Mouse (Mus musculus) embryonic facial prominence, embryonic 12.5 days (tissue): Measurements from ENCODE around the gene Trpc4. TPM values are rescaled to one million over a fixed set of nuclear protein-coding genes. Genes with fewer than 3 reads are reported as not detected.
A peak's percentile ranks its signal among the peaks of the same experiment; 100 is the strongest.

Experiments used
- ATAC-seq: fragments of 200-750 bp; cut with Nextera tagmentation; 2 replicates; pipeline ENCODE4 v1.8.0; 2017; ENCODE audit not compliant: insufficient number of reproducible peaks, insufficient read depth, low FRiP score, low TSS enrichment
- H3K27ac ChIP-seq: fragments of 300-500 bp; sonication (generic); 2 replicates; pipeline ENCODE4 v1.5.1; 2016; ENCODE audit warnings: mild to moderate bottlenecking
- H3K27me3 ChIP-seq: fragments of 300-500 bp; sonication (generic); 2 replicates; pipeline ENCODE4 v1.6.1; 2016; ENCODE audit warnings: mild to moderate bottlenecking, moderate library complexity
- H3K36me3 ChIP-seq: fragments of 300-500 bp; sonication (generic); 2 replicates; pipeline ENCODE4 v1.6.1; 2016; ENCODE audit warnings: mild to moderate bottlenecking
- H3K4me1 ChIP-seq: fragments of 300-500 bp; sonication (generic); 2 replicates; pipeline ENCODE4 v1.6.1; 2016
- H3K4me2 ChIP-seq: fragments of 300-500 bp; sonication (generic); replicated peaks from 2 replicates; pipeline ENCODE4 v1.6.1; 2016; ENCODE audit warnings: mild to moderate bottlenecking, moderate library complexity
- H3K4me3 ChIP-seq: fragments of 300-500 bp; sonication (generic); 2 replicates; pipeline ENCODE4 v1.5.1; 2016; ENCODE audit warnings: mild to moderate bottlenecking
- H3K9ac ChIP-seq: fragments of 300-500 bp; sonication (generic); 2 replicates; pipeline ENCODE4 v1.6.1; 2016; ENCODE audit warnings: mild to moderate bottlenecking, moderate library complexity
- H3K9me3 ChIP-seq: fragments of 300-500 bp; sonication (generic); 2 replicates; pipeline ENCODE4 v1.6.1; 2016; ENCODE audit warnings: mild to moderate bottlenecking, moderate library complexity
- WGBS: fragments of 180-500 bp; shearing (Covaris S2); methylation state at CpG from one replicate; pipeline ENCODE4 v1.1.7; 2016; 5-methylcytosine and 5-hydroxymethylcytosine counted together
- polyA plus RNA-seq: library from polyadenylated mRNA; unstranded; fragments of >200 nt; fragmentation: Nextera tagmentation; extraction: Ambion mirVana; gene quantifications from 2 replicates; pipeline ENCODE4 v1.2.1, GENCODE M21; 2016

The Trpc4 gene
- polyA plus RNA-seq: 2.4 and 3.1 TPM in 2 replicates

DNA sequence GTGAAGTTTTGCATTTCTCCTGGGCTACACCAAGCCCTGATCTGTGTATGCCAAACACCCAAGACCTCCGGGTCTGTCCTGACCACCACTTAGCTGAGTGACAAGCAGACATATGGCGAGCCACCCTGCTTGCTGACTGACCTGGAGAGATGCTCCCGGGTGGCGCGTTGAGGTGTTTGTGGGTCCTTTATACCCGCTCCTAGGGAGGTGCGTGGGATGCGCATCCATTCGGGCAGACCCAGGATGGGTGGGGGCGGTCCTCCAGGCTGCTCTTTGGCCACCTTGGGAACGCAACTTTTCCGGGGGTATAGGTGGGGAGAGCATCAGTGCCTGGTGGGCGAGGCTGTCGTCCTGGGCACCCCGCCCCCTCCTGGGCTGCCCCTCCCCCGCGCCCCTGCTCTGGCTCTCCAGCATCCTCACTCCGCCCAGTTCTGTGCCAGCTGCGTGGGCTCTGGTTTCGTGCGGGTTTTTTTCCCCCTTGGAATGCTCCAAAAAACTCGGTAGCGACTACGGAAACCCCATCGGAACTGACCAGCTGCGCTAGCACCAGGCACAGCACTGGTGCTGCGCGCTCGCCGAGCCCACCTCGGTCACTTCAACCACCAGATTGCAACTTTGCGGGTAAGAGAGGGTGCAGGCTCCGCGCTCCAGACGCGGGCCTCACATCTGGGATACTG is at the start of gene Trpc4:
Trpc4 (plus strand) TSS at position 397 of the 677 bp plus-strand sequence.
- peak within 1 kb of the TSS; percentile 48 for H3K4me3 ChIP-seq
- H3K9ac ChIP-seq: peak within 1 kb of the TSS; percentile 25
- peaks cover 8% of the 10 kb centered on the region; the same call in 1 of the 2 replicates for H3K4me1 ChIP-seq
- no peak within 1 kb of the TSS for H3K27ac ChIP-seq
- ATAC-seq: peak; percentile 64
- peaks cover 15% of the 10 kb centered on the region for H3K27me3 ChIP-seq
- no peaks in the 10 kb centered on the region for H3K36me3 ChIP-seq
- no peaks in the 10 kb centered on the region for H3K9me3 ChIP-seq
- 1% methylated on average over 35 of the region's 36 CpGs for WGBS
- peak within 1 kb of the TSS; percentile 92 for H3K4me2 ChIP-seq

DNA sequence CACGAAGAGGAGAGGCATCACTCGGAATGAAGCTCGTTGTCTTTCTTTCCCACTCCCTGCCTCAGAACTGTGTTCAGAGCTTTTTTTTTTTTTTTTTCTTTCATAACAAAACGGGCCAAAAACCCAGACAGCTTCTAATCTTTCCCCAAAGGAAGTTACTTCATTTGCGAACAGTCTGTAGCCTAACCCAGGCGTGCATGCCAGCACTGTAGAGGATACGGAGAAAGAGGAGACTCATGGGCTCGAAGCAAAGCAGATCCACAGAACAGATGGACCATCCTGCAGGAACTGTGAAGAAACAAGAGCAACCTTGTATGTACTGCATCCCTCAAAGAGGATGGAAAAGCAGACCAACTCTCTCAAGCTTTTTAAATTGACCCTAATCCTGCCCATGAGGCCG is 44.3 kb upstream of the Trpc4 start:
- Histone ChIP-seq H3K9me3 (no peaks in the 10 kb centered on the region), H3K27ac (no peak overlapping the region), H3K4me1 (no peaks in the 10 kb centered on the region), H3K9ac (no peak overlapping the region), H3K36me3 (no peaks in the 10 kb centered on the region), H3K27me3 (no peaks in the 10 kb centered on the region), H3K4me2 (no peak overlapping the region), H3K4me3 (no peak overlapping the region)
- ATAC-seq: no peak
- 82% methylated on average over 9 of the region's 9 CpGs for WGBS

DNA sequence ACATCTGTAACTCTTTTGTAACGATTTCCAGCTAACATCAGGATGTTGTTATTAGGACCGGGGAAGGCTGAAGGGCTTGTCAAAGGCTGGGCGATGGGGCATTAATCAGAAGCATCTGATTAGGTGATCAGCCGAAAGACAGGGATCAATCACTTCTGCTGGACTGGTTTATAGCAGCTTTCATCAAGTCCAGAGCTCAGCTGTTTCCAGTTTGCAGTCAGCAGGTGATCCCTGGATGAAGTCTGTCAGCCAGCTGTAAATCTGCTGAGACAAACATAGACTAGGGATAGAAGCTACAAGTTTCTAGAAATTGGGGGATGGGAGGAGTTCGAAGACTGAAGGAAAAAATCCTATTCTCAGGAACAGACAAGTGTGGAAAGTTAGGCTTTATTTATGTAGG is 20.5 kb upstream of the Trpc4 start:
- ATAC-seq: no peak
- Histone ChIP-seq H3K4me3 (no peak overlapping the region), H3K9ac (no peak overlapping the region), H3K36me3 (no peaks in the 10 kb centered on the region), H3K4me2 (no peak overlapping the region), H3K9me3 (no peaks in the 10 kb centered on the region), H3K4me1 (no peaks in the 10 kb centered on the region), H3K27ac (no peak overlapping the region), H3K27me3 (no peaks in the 10 kb centered on the region)
- 28% methylated on average over 5 of the region's 5 CpGs for WGBS

DNA sequence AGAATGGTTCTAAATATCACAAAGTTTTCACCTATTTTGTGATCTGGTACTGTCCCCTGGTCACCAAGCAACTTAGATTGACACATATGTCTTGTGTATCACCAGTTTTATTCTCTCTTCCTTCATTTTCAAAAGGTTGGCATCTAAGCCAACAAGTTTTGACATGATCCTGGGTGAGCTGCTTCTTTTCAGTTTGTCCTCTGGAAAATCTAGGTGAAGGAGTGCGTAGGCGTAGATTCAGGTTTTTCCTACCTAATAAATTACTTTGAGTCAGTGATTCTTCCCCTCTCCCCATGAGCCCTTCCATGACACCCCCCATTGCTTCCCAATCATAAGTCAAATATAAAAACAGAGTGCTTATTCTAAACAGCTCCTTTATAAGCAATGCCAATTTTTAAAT is 14.5 kb upstream of the Trpc4 start:
- WGBS: 93% methylated on average over 2 of the region's 2 CpGs

DNA sequence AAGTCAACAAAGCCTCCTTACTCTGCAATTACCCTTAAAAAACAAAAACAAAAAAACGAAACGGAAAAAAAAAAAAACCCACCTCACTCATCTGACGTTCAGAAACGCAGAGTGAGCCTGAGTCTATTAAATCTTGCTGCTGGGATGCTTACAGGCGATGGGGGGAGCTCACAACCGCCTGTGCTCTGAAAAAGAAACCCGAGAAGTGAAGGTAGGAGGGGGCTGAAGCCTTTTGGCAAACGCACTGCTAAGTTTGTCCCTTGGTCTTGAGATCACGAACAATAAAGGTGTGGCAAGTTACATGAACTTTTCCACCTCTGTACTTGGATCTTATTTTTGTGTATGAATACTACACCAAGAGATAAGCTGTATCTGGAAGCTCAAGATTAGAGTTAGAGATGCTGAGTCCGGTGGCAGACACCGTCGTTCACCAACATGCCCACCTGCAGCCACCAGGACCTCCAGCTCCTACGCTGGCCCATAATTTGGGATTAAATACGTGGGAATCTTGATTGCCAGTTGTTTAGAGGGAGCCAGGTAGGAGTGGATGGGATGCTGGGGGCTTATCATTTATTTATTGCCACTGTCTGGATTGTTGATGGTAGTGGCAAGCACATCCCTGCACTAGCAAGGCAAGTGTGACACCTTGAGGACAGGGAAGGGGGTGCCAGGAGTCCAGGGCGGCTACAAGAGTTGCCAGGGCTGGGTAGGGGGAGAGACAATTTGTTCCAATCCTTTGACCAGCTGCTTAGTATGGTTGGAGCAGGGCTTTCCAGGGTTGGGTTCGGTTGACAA is 794 bp upstream of the Trpc4 start:
- Histone ChIP-seq H3K4me1 (peaks cover 8% of the 10 kb centered on the region; the same call in 1 of the 2 replicates), H3K4me2 (peak overlapping the region; percentile 92), H3K9ac (no peak overlapping the region), H3K9me3 (no peaks in the 10 kb centered on the region), H3K36me3 (no peaks in the 10 kb centered on the region), H3K4me3 (peak overlapping the region; percentile 48; the same call in 1 of the 2 replicates), H3K27ac (no peak overlapping the region), H3K27me3 (peaks cover 15% of the 10 kb centered on the region)
- WGBS: 3% methylated on average over 16 of the region's 16 CpGs
- peak; percentile 56; the same call in 1 of the 2 replicates for ATAC-seq

More for the DNA sequence above, 14.5 kb upstream of the Trpc4 start:
- Histone ChIP-seq H3K9me3 (no peaks in the 10 kb centered on the region), H3K4me2 (no peak overlapping the region), H3K4me3 (no peak overlapping the region), H3K9ac (no peak overlapping the region), H3K27ac (no peak overlapping the region), H3K27me3 (no peaks in the 10 kb centered on the region), H3K36me3 (no peaks in the 10 kb centered on the region), H3K4me1 (no peaks in the 10 kb centered on the region)
- no peak for ATAC-seq

DNA sequence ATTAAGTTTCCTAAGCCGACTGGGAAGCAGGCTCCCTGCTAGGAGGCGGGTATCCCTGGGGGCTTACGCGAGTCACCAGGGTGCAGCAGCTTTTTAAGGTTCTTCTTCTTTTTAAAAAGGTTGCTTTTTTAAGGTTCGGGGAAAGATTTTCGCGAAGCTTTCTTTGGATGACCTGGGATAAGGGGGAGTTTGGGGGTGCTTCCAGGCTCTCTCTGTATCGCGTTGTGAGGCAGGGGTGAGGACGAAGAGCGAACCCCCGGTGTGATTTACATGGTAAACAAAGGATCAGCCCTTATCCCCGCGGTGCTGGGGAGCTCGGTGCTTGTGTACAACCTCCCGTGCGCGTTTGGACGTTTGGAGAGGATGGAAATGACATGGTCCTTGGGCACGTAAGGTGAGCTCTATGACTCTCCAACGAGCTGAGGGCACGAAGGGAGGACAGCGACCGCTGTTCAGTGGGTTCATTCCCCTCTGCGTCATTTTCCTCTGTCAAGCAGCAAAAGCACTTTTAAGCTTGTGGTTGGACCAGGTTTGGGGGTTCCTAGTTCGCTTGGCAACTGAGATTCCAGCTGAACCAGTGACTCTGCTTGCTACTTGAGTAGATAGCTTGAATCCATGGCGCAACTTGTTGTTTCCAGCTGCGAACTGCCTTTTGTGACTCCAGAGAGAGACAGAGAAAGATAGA is 623 bp downstream of the Trpc4 start:
- ATAC-seq: no peak
- Histone ChIP-seq H3K9ac (peak overlapping the region; percentile 25), H3K27ac (no peak overlapping the region), H3K36me3 (no peaks in the 10 kb centered on the region), H3K4me2 (peak overlapping the region; percentile 92), H3K9me3 (no peaks in the 10 kb centered on the region), H3K4me3 (peak overlapping the region; percentile 48), H3K27me3 (peaks cover 15% of the 10 kb centered on the region), H3K4me1 (peaks cover 8% of the 10 kb centered on the region; the same call in 1 of the 2 replicates)
- under 1% methylated on average over 28 of the region's 28 CpGs for whole genome bisulfite sequencing

DNA sequence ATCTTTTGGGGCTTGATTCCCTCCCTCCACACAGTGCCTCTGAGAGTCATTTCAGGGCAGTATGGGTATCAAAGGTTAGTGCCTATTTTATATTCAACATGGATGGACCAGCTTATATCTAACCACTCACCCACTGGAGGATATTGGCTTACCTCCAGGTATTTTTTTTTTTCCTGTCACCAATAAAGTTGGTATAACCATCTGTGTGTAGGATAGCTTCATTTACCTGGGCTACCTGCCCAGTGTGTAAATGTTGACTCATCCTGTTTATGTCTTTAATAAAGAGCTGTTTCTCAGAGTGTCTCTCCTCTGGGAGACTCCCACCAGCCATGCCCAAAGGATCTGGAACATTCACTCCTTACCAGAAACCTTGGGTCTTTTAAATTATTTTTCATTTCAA is 14.9 kb downstream of the Trpc4 start:
- no peaks in the 10 kb centered on the region for H3K27me3 ChIP-seq
- no peak overlapping the region for H3K4me3 ChIP-seq
- no peak overlapping the region for H3K4me2 ChIP-seq
- no peaks in the 10 kb centered on the region for H3K4me1 ChIP-seq
- H3K36me3 ChIP-seq: no peaks in the 10 kb centered on the region
- H3K27ac ChIP-seq: no peak overlapping the region
- no peak for ATAC-seq
- no peaks in the 10 kb centered on the region for H3K9me3 ChIP-seq
- no peak overlapping the region for H3K9ac ChIP-seq

DNA sequence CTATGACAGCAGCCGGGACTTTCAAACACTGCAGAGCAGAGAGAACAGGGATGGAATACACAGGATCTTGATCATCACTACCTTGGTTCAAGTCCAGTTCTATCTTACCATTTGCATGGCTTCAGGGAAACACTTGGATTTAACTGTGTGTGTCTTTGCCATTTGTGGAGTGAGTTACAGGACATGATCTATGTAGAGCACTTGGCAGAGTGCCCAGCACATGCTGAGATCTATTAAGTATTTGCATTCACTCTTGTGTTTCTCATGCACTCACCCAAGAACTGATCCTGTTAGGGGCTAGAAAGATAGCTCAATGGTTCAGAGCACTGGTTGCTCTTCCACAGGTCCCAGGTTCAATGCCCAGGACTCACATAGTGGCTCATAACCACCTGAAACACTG is 21.5 kb downstream of the Trpc4 start:
- no peak overlapping the region for H3K4me3 ChIP-seq
- H3K4me1 ChIP-seq: no peaks in the 10 kb centered on the region
- no peaks in the 10 kb centered on the region for H3K36me3 ChIP-seq
- no peaks in the 10 kb centered on the region for H3K27me3 ChIP-seq
- H3K9ac ChIP-seq: no peak overlapping the region
- H3K27ac ChIP-seq: no peak overlapping the region
- H3K4me2 ChIP-seq: no peak overlapping the region
- WGBS: 93% methylated on average over 1 of the region's 1 CpGs
- no peaks in the 10 kb centered on the region for H3K9me3 ChIP-seq
- ATAC-seq: no peak

DNA sequence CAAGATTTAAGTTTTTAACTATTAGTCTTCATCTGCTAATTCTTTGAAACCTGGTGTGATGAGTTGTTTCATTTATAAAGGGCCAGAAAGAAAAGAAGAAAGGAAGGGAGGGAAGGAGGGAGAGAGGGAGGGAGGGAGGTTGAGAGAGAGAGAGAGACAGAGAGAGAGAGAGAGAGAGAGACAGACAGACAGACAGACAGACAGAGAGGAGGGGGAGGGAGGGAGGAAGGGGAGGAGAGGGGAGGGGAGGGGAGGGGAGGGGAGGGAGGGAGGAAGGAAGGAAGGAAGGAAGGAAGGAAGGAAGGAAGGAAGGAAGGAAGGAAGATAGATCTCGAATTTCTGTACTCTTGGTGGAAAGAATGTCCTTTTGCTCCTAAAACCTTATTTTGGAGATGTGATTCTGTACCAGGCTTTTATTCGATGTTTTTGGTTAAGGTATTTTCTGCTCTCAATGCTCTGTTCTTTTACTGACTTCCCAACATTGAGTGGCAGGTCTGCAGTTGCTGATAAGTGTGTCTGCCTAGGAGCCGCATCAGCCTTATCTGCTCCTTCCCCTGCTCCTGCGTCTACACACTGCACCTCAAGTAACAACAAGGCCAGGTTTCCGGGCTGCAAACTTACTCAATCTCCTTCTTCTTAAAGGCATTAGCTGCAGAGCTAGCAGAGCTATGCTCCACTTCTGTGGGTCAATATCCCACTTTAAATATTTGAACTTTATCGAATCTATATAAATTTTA is 35.3 kb downstream of the Trpc4 start:
- Histone ChIP-seq H3K4me3 (no peak overlapping the region), H3K4me1 (no peaks in the 10 kb centered on the region), H3K9ac (no peak overlapping the region), H3K27ac (no peak overlapping the region), H3K4me2 (no peak overlapping the region), H3K36me3 (no peaks in the 10 kb centered on the region), H3K9me3 (no peaks in the 10 kb centered on the region), H3K27me3 (no peaks in the 10 kb centered on the region)
- no peak for ATAC-seq
- WGBS: 79% methylated on average over 6 of the region's 6 CpGs

DNA sequence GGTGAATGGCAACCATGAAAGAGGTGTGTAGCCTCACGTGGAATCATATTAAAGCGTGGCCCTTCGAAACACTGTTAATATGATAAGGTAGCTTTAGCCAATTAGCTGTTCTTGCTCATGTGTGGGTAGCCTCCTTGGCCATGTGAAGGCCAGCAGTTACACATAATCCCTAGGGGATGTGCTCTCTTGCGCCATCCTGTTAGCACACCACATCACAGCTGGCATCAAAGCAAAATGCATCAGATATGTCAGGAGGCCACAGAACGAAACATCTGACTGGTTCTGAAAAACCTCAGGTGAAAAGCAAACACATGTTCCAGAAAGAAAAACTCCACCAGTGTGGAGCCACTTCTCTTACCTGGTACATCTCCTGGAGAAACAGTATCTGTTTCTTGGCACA is 45.4 kb downstream of the Trpc4 start:
- Histone ChIP-seq H3K36me3 (no peaks in the 10 kb centered on the region), H3K9me3 (no peaks in the 10 kb centered on the region), H3K27me3 (no peaks in the 10 kb centered on the region), H3K4me1 (no peaks in the 10 kb centered on the region), H3K4me3 (no peak overlapping the region), H3K4me2 (no peak overlapping the region), H3K9ac (no peak overlapping the region), H3K27ac (no peak overlapping the region)
- 87% methylated on average over 5 of the region's 5 CpGs for WGBS
- no peak for ATAC-seq

DNA sequence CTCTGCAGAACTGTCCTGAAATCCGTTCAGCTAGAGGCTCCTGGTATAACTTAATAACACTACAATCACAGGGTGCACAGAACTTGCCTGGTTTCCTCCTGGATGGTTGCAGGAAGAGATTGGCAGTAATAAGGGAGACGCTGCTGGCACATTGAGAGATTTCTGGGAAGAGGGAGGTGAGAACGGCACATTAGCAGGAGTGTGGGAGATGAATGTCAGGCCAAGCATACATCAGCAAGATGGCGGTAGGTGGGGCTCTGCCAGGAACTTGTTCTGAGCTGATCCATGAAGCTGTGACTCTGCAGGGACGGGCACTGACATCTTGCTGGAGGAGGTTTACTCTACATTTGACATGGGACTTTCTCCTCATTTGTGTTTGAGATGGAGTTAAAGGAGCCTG is 48.6 kb downstream of the Trpc4 start:
- Histone ChIP-seq H3K4me1 (no peaks in the 10 kb centered on the region), H3K27ac (no peak overlapping the region), H3K9ac (no peak overlapping the region), H3K36me3 (no peaks in the 10 kb centered on the region), H3K4me3 (no peak overlapping the region), H3K27me3 (no peaks in the 10 kb centered on the region), H3K9me3 (no peaks in the 10 kb centered on the region), H3K4me2 (no peak overlapping the region)
- ATAC-seq: no peak
- WGBS: 81% methylated on average over 5 of the region's 5 CpGs
